Mouse (Mus musculus): ENCODE measurements around the gene Btbd9.

- no peak for TF ChIP-seq CTCF (IDR thresholded peaks at IDR 0.05; ENCODE audit: borderline replicate concordance, insufficient read depth, low read length)
- no peak for TF ChIP-seq POLR2A (IDR thresholded peaks at IDR 0.05; ENCODE audit: low read depth, low read length)
These were observed 140.8 kb downstream of the Btbd9 start for GRCm38 (mm10) chr17:30435478-30435877.
